Mouse (Mus musculus) testis, adult 2 months (tissue): Measurements from ENCODE around the gene BC051142. TPM values are rescaled to one million over a fixed set of nuclear protein-coding genes. Genes with fewer than 3 reads are reported as not detected.

Source experiments
- H3K27ac ChIP-seq: fragments of 200-500 bp; 2 replicates; pipeline ENCODE4 v1.5.1; 2012; ENCODE audit warnings: low read depth, low read length; ENCODE audit not compliant: control insufficient read depth, insufficient read depth
- H3K27me3 ChIP-seq: fragments of 200-500 bp; 2 replicates; pipeline ENCODE4 v1.6.1; 2012; ENCODE audit warnings: mild to moderate bottlenecking, low read length, moderate library complexity; ENCODE audit not compliant: control insufficient read depth, insufficient read depth
- H3K36me3 ChIP-seq: fragments of 200-500 bp; 2 replicates; pipeline ENCODE4 v1.6.1; 2012; ENCODE audit warnings: mild to moderate bottlenecking, low read length; ENCODE audit not compliant: control insufficient read depth, insufficient read depth
- H3K4me1 ChIP-seq: fragments of 200-500 bp; 2 replicates; pipeline ENCODE4 v1.6.1; 2012; ENCODE audit warnings: low read length; ENCODE audit not compliant: control insufficient read depth, insufficient read depth
- H3K4me3 ChIP-seq: fragments of 200-500 bp; 2 replicates; pipeline ENCODE4 v1.5.1; 2012; ENCODE audit warnings: low read depth, mild to moderate bottlenecking, low read length, moderate library complexity, mixed read lengths; ENCODE audit not compliant: control insufficient read depth
- CTCF ChIP-seq: fragments of 200-500 bp; IDR thresholded peaks from 2 replicates; pipeline ENCODE4 v1.5.1; 2012; ENCODE audit warnings: low read depth, mild to moderate bottlenecking, inconsistent platforms, low read length, moderate library complexity; ENCODE audit not compliant: control insufficient read depth, insufficient read depth, insufficient replicate concordance
- POLR2A ChIP-seq: fragments of 200-500 bp; IDR thresholded peaks from 2 replicates; pipeline ENCODE4 v1.6.1; 2012; ENCODE audit warnings: low read depth, mild to moderate bottlenecking, inconsistent platforms, low read length, moderate library complexity; ENCODE audit not compliant: control insufficient read depth
- polyA plus RNA-seq: library from polyadenylated mRNA; depleted of rRNA; stranded (reverse); fragments of >200 nt; gene quantifications from 2 replicates; pipeline ENCODE4 v1.2.3, GENCODE M21; 2012

The BC051142 gene
- polyA plus RNA-seq, 1 experiment, result 1,115 TPM

DNA sequence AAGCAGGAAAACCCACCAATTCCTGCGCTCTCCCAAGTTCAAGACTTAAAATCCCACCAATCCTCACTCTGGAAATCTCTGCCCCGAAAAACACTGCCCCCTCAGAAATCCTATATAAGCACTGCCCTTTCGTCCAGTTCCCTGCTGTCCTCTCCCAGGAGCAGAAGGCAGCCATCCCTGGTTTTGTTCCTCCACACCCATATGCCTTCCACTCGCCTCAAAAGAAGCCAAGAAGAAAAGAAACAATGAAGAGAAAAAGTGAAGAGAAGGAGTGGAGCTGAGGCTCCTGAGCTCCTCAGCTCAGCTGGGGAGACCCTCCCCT, 735 bp downstream of the BC051142 start:
- H3K4me3 ChIP-seq, result peak overlapping the region; percentile 93
- no peaks in the 10 kb centered on the region for H3K36me3 ChIP-seq
- H3K27ac ChIP-seq, result no peak overlapping the region; the same call in 1 of the 2 replicates
- no peaks in the 10 kb centered on the region for H3K27me3 ChIP-seq
- H3K4me1 ChIP-seq, result peaks cover 6% of the 10 kb centered on the region
- TF ChIP-seq CTCF (no peak), POLR2A (no peak)

DNA sequence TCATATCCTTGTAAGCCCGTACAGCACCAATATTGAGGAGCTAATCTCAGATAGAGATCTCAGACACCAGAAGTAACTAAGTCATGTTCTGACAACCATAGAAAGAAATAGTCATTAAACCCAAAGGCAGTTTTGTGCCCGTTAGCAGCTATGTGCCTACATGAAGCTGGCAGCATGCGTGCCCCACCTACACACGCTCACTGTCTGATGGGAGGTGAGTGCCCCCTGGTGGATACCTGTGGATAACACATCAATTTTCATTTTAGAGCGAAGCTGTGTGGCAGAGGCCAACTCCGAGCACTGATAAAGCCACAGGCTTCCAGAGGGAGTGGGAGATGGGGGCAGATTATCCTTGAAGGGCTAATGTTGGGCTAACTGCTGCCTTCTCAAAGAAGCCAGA, 12.5 kb downstream of the BC051142 start:
- H3K27me3 ChIP-seq, result no peaks in the 10 kb centered on the region
- H3K4me3 ChIP-seq, result no peak overlapping the region
- H3K4me1 ChIP-seq, result no peaks in the 10 kb centered on the region
- TF ChIP-seq CTCF (peak; percentile 78), POLR2A (no peak)
- H3K27ac ChIP-seq, result no peak overlapping the region
- H3K36me3 ChIP-seq, result no peaks in the 10 kb centered on the region; the same call in 1 of the 2 replicates

DNA sequence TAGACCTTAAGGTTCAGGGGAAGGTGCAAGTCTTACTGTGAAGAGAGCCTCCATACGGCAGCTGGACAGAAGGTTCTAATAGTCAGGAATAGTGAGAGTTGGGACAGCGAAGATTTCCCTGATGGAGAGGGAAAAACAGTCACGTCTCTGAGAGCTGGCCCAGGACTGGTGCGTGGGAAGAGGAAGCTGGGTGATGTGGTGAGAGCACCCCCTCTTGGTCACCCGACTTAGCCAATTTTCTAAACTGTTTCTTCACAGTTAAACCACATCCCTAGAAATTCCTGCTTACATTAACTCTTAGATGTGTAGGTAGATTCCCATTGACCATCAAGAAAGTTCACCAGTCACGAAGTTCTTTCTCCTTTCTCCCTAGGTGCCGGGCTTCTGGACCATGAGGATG, 21.4 kb downstream of the BC051142 start:
- no peak for TF ChIP-seq CTCF
- TF ChIP-seq POLR2A, result no peak
- Histone ChIP-seq H3K4me3 (peak overlapping the region; percentile 67), H3K36me3 (peaks cover 4% of the 10 kb centered on the region), H3K27ac (no peak overlapping the region), H3K4me1 (no peaks in the 10 kb centered on the region), H3K27me3 (no peaks in the 10 kb centered on the region)

DNA sequence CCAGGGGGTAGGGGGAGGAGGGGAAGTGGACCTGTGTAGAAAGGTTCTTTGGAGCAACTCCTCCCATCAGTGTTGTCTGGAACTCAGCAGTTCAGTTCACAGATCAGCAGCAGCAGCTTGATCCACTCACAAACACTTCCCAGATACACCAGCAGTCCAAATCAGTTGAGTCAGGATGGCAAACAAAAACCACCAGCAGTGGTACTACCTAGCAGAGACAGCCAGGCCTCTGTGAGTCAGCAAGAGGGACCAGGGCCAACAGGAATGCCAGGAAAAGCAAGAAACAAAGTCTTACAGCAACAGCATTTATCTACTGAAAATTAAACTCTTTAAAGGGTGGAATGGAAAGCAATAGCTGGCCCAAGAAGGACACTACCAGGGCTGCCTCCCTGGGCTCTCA, 29.0 kb downstream of the BC051142 start:
- no peak for TF ChIP-seq POLR2A
- no peak for TF ChIP-seq CTCF
- H3K27ac ChIP-seq, result no peak overlapping the region
- H3K36me3 ChIP-seq, result no peaks in the 10 kb centered on the region; the same call in 1 of the 2 replicates
- H3K4me3 ChIP-seq, result no peak overlapping the region
- H3K4me1 ChIP-seq, result no peaks in the 10 kb centered on the region
- H3K27me3 ChIP-seq, result no peaks in the 10 kb centered on the region

DNA sequence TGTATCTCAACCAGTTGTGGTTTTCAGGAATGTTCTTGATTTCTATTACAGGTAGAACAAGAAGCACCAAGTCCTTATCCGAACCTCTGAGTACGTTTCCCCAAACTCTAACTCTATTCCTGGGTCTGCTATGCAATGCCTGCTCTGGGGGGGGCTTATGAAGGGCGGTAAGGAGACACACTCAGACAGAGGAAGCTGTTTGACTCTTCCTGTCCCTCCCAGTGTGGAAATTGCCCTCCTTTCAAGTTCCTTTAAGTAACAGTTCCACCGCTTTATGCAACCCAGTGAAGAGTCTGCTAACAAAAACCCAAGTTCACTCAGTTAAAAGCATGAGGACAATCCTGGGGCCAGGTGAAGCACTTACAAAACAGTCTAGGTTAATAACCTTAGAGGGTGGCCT, 38.5 kb downstream of the BC051142 start:
- TF ChIP-seq POLR2A, result no peak
- no peak for TF ChIP-seq CTCF
- Histone ChIP-seq H3K4me1 (no peaks in the 10 kb centered on the region), H3K4me3 (no peak overlapping the region), H3K36me3 (no peaks in the 10 kb centered on the region), H3K27ac (no peak overlapping the region), H3K27me3 (no peaks in the 10 kb centered on the region)

GRCm38 (mm10) chr17:34437606-34438005, 39.0 kb downstream of the BC051142 start:
- no peak for TF ChIP-seq POLR2A
- no peak for TF ChIP-seq CTCF
- H3K4me1 ChIP-seq, result no peaks in the 10 kb centered on the region
- H3K36me3 ChIP-seq, result no peaks in the 10 kb centered on the region
- no peak overlapping the region for H3K4me3 ChIP-seq
- H3K27me3 ChIP-seq, result no peaks in the 10 kb centered on the region
- H3K27ac ChIP-seq, result no peak overlapping the region

DNA sequence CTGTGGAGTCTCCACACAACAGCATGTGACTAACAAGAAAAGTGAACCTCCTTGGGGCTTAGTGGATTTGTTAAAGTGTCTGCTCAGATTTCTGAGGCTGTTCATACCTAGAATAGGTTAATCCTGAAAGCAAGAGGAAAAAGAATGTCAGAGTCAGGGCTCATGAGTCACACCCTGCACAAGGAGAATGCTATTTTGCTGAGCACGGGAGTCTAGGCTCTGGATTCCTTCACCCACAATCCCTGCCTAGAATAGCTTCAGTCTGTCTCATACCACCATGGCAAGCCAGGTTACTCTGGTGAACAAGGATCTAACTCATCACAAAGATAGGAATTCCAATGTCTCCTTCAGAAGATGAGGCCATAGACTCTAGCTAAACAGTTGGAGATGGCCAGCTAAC, 40.0 kb downstream of the BC051142 start:
- TF ChIP-seq POLR2A (no peak), CTCF (no peak)
- no peaks in the 10 kb centered on the region for H3K36me3 ChIP-seq
- H3K27me3 ChIP-seq, result no peaks in the 10 kb centered on the region
- no peak overlapping the region for H3K27ac ChIP-seq
- no peaks in the 10 kb centered on the region for H3K4me1 ChIP-seq
- no peak overlapping the region for H3K4me3 ChIP-seq

- no peaks in the 10 kb centered on the region for H3K27me3 ChIP-seq
- TF ChIP-seq CTCF (no peak), POLR2A (no peak)
- no peaks in the 10 kb centered on the region for H3K4me1 ChIP-seq
- H3K4me3 ChIP-seq, result no peak overlapping the region
- H3K27ac ChIP-seq, result no peak overlapping the region
- no peaks in the 10 kb centered on the region for H3K36me3 ChIP-seq
Measured at GRCm38 (mm10) chr17:34439795-34440194, 41.2 kb downstream of the BC051142 start.
